Mouse (Mus musculus) ovary, postnatal 14 days (tissue): ENCODE data around the gene Rgs12.

ENCODE experiments used
- DNase-seq: peaks from one replicate; pipeline ENCODE4 v3.0.0; 2022; ENCODE audit warnings: low spot score

The Rgs12 gene

GRCm38 (mm10) chr5:34931516-34932457 is 17.5 kb upstream of the Rgs12 start:
- DNase-seq, result no peak

DNA sequence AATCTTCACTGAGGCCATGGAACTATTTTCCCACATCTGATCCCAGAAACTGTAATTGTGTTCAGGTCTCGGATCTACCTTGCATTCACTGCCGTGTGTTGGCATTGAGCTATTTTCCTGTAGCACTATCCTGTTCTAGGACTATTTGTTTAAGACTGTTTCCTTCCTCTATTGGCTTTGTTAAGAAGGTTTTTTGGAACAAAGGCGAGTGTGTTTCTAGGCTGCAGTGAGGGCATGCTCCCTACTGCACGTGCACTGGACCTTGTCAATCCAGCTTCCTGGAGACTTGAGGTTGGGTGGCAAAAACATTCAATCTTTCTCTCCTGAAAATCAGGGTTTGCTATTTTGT is 16.8 kb upstream of the Rgs12 start:
- no peak for DNase-seq

- no peak for DNase-seq
Observed at GRCm38 (mm10) chr5:34933461-34933860, 15.8 kb upstream of the Rgs12 start.

DNA sequence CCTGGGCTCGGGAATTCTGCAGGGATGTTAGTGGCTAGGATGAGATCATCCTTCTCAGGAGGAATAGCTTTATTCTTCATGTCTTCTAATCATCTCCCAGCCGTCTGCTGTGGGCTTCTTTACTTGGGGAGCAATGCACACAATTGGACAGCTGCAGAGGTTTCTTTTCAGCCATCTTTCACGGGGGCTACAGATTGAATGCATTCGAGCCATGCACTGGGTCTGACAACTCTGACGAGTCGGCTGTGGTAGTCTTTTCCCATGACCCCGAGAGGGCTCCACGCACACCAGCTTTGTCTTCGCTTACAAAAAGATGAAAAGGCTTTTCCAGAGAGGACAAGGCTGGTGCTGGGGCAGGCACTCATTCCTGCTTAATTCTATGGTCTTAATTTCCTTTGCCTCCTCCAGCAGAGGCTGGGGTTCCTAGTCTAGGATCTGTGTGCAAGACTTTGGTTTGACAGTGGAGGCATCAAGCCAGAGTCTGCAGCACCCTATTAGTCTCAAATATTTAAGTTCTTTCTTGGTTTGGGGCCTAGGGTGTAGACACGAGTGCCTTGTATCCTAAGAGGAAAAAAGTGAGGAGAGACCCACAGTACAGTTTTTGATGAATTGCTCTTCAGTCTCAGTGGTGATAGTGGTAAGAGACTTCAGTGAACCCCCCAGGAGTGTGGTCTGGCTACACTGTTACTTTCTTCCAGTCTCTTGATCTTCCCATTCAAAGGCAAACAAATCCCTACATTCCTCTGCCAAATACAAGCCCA is 7.4 kb upstream of the Rgs12 start:
- DNase-seq, result no peak

- no peak for DNase-seq
Observed at GRCm38 (mm10) chr5:34943428-34943827, 5.8 kb upstream of the Rgs12 start.

GRCm38 (mm10) chr5:34949769-34950211 is 545 bp downstream of the Rgs12 start:
- no peak for DNase-seq

DNA sequence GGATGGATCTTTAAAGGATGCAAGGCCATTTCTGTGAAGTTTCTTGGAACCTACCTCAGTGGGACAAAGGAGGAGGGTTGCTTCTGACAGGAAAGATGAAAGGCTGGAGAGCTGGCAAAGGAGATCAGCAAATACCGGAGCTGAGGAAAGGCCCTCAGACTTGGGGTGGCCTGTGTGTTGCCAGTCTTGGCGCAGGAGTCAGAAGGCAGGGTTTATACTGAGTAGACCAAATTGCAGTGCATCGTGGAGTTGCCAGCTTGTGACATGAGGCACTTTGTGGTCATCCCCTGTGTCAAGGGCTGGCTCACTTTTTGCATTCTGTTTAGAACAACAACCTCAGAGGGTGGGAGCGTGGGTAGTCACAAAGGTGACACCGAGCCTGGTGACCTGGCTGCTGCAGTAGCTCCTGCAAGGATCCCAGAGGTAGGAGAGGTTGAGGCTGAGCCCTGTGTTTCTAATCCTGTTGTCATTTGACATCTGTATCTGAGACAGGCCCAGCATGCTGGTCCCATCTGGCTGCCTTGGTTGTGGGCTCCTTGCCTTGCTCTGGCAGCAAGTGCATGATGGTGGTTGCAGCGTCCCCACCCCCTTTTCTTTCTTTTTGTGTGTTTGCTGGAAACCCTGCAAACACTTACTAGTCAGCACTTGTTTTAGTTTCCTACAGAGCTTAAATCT is 1.4 kb downstream of the Rgs12 start:
- DNase-seq, result no peak

GRCm38 (mm10) chr5:34951161-34951834 is 2.1 kb downstream of the Rgs12 start:
- no peak for DNase-seq

- no peak for DNase-seq
Observed at GRCm38 (mm10) chr5:34954508-34954907, 5.3 kb downstream of the Rgs12 start.

DNA sequence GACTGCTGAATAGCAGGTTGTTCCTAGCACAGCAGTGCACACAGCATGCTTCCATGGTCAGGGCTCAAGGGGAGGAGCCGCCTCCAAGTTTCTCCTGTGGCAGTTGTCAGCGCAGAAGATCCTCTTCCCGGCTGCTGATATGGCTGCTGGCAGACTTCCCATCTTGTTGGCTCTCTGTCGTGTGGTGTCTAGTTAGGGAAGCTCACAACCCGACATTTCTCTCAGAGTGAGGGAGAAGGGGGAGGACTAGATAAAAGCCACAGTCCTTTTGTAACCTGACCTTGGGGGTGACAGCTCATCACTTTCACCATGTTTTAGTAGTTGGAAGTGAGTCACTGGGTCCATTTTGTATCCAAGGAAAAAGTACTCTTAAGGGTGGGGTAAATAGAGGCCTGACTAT is 6.4 kb downstream of the Rgs12 start:
- no peak for DNase-seq

GRCm38 (mm10) chr5:34956151-34956550 is 6.9 kb downstream of the Rgs12 start:
- no peak for DNase-seq

DNA sequence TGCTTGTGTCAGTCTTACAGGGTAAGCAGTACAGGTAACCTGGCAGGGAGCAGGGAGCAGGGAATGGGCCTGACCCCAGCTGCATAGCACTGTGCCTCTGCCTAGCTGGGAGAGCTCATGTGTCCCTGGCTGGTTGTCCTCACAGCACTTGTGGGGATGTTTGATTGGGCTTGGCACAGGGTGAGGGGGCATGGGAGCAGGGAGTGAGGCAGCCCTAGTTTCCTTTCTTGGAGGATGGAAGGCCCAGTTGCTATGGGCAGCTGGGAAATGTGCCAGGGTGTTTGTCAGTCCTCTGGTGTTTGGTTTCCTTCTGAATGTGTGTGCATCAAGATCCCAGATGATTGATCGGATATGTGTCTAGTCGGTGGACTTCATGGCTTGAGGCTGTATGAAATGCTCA is 7.8 kb downstream of the Rgs12 start:
- DNase-seq, result no peak

DNA sequence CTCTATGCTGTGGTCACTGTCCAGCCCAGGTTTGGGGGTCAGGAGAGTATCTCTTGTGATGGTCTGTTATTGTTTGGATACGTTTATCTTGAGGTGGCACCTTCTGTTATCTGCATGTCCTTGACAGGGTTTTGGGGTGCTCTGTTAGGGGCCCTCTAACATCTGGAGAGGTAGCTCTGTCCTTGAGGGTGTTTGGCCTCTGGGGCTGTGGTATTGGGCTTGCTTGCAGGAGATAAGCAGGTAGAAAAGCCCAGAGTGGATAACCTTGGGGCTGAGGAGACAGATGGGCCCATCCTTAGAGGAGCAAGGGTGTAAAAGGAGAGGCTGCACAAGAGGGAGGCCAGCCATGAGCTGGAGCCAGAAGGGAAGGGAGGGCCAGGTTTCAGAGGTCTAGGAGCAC is 10.8 kb downstream of the Rgs12 start:
- no peak for DNase-seq

DNA sequence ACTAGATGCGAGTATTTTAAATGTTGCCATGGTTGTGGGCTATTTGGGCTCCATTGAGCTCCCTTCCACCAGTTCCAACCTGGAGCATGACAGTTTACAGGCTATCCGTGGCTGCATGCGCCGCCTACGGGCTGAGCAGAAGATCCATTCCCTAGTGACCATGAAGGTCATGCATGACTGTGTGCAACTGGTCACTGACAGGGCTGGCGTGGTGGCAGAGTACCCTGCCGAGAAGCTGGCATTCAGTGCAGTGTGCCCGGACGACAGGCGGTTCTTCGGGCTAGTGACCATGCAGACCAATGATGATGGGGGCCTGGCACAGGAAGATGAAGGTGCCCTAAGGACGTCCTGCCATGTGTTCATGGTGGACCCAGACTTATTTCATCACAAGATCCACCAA is 16.3 kb downstream of the Rgs12 start:
- DNase-seq, result no peak

DNA sequence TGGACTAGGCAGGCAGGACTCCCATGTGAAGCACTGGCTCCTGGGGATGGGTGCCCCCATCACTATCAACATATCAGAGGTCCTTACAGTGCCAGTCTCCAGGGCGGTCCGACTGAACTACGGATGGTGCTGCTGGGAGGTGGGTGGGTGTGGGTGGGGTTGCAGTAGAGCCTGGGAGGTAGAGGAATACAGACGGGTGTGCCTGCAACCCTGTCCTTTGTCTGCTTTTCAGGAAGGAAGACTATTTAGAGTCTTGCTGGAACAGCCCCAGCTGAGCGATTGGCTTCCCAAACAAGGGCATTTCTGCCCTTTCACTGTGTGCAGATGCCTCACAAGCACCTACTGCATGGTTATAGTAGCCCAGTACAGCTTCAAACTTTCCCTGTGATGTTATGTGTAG is 19.1 kb downstream of the Rgs12 start:
- DNase-seq, result no peak

DNA sequence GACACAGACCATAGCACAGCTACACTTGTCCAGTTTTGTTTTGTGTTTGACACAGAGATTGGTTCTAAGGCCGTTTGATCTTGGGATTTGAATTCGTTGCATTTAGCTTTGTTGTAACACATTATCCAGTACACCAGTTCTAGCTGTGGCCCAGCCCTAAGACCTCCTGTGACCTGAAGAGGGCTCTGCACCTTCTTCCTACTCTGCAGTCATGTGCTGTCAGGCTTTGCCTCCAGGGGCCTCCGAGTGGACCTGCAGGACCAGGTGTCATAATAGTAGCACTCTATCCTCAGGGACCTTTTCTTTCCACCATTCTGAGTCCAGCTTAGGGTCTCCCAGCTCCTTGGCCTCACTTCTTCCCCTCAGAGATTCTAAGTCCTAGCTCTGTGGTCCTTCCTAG is 23.2 kb downstream of the Rgs12 start:
- DNase-seq, result no peak

GRCm38 (mm10) chr5:34973560-34974317 is 24.5 kb downstream of the Rgs12 start:
- DNase-seq, result no peak

GRCm38 (mm10) chr5:34974773-34975443 is 25.7 kb downstream of the Rgs12 start:
- DNase-seq, result no peak

- no peak for DNase-seq
Observed at GRCm38 (mm10) chr5:34976540-34977292, 27.5 kb downstream of the Rgs12 start.

DNA sequence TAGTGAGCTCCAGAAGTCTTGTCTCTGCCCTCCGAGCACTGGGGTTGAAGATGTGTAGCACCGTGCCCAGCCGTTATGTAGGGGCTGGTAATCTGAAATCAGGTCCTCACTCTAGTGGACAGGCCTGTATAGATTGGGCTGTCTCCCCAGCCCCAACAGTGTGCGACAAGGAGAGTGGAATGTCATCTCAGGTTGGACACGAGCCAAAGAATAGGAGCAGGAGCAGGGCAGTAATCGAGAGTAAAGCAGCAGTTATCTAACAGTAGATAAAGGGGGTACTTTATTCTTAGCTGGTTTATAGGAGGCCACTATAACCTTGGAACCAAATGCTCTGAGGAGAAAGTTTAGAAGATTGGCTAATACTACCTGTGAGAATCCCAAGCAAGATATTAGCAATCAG is 30.9 kb downstream of the Rgs12 start:
- no peak for DNase-seq
